Mouse (Mus musculus): Measurements from ENCODE around the gene Lpgat1. TPM values are rescaled to one million over a fixed set of nuclear protein-coding genes. Genes with fewer than 3 reads are reported as not detected.

The Lpgat1 gene
- polyA plus RNA-seq (2015; fragmentation: Illumina TruSeq; extraction: RNeasy Lipid Tissue Mini Kit (QIAGEN cat#74804); ENCODE audit: insufficient read depth, low replicate concordance), result 71.0 TPM

GRCm38 (mm10) chr1:191717601-191718498 lies at the start of gene Lpgat1:
TSS of gene Lpgat1 (plus strand) at chr1:191717834.

DNA sequence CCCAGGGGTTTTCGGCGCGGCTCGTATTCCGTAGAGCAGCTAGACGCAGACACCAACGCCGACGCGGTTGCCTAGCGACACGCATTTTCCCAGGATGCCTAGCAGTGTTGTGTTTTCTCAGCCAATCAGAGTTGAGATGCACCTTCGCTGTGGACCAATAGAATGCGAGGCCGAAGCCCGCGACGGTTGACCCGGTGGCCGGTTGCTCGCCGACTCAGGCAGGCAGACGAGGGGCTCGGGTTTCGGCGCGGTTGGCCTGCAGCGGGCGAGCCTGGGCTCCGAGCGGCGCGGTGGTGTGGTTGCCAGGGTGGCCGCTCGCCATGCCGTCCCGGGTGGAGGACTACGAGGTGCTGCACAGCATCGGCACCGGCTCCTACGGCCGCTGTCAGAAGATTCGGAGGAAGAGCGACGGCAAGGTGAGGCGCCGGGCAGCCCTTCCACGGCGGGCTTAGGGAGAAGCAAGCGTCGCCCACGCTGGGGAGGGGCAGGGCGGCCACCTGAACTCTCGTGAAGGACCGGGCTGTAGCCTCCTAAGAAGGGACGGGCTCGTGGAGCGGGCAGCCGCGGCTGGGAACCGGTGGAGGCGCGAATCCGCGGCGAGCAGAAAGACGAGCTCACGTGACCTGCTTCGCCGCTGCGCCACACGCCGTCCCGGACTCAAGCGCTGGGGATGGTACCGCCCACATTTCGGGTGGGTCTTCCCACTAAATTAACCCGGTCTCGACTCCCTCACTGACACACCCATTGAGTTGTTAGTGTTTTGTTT lies 103.9 kb downstream of the Lpgat1 start, which contains the start of gene Nek2:
TSS of gene Nek2 (plus strand) at position 119 of the 766 bp plus-strand sequence.

Other genes with a start within 250 kb of the Lpgat1 start
- 8.5 TPM for gene Dtl, start 142.3 kb upstream of the Lpgat1 start, polyA plus RNA-seq (2015; fragmentation: Illumina TruSeq; extraction: RNeasy Lipid Tissue Mini Kit (QIAGEN cat#74804); ENCODE audit: insufficient read depth, low replicate concordance)
- gene Ints7, start 142.2 kb upstream of the Lpgat1 start, polyA plus RNA-seq (2015; fragmentation: Illumina TruSeq; extraction: RNeasy Lipid Tissue Mini Kit (QIAGEN cat#74804); ENCODE audit: insufficient read depth, low replicate concordance), result 47.1 TPM
- gene Nek2, start 103.6 kb downstream of the Lpgat1 start, polyA plus RNA-seq (2015; fragmentation: Illumina TruSeq; extraction: RNeasy Lipid Tissue Mini Kit (QIAGEN cat#74804); ENCODE audit: insufficient read depth, low replicate concordance), result 7.3 TPM
- gene Slc30a1, start 188.9 kb downstream of the Lpgat1 start, polyA plus RNA-seq (2015; fragmentation: Illumina TruSeq; extraction: RNeasy Lipid Tissue Mini Kit (QIAGEN cat#74804); ENCODE audit: insufficient read depth, low replicate concordance), result 15.6 TPM

Measured in spleen, adult 10 weeks (tissue).